Mouse (Mus musculus) kidney, postnatal 10 days (tissue): ENCODE results near the gene Eci1.

Experiments used
- DNase-seq: peaks from one replicate; pipeline ENCODE4 v3.0.0; 2021; ENCODE audit warnings: mixed read lengths

Gene Eci1

DNA sequence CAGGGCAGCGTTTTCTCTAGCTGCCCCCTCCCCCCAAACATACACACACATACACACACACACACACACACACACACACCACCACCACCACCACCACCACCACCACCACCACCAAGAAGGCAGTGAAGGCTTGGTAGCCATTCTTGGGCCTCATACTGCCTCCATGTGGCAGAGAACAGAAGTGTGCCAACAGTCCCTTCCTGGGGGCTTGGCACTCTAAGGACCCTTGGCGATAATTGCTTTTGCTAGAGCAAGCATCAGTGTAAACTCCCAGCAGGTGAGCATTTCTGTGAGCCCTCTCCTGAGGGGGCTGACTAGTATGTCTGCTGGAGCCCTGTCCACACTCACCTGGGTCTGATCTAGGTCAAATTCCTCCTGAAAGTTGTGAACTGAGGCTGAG, 14.7 kb downstream of the Eci1 start:
- no peak for DNase-seq

DNA sequence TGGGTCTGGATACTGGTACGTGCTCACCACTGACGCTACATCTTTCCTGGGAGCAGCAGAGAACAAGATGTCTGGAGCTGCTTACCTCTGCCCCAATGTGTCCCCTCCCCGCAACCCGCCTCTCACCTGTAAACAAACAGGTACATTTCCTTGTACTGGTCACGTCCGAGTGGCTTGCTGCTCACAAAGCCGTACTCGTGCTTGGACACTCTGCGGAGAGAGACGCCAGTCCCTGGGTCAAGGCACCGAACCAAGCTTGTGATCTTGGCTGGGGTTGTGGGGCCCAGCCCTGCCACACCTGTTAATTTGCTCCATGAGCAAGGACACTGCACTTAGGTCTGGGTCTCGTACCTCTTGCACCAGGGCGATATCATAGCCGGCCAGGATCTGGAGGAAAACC, 15.7 kb downstream of the Eci1 start:
- no peak for DNase-seq

DNA sequence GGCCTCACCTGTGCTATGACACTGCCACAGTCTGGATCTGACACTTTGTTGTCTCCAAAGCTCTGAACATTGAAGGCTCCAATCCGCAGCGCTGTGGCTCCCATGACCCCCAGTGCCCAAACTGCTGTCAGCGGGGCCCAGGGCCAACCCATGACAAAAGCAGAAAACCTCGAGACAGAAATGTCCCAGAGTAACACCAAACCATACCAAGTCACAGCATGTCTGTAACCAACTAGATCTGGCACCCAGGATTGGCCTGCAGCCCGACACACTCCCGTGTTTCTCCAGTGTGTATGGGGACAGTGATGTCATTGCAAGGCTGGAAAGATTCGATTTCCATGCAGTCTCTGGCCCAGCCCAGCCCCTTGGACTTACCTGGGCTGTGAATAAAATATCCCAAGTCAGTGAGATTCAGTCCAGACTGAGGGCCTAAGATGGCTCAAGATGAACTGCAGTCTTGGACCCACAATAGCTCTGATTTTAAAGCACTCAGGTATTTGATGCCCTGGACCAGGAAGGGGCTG, 16.3 kb downstream of the Eci1 start, which contains the start of gene Dnase1l2:
TSS of gene Dnase1l2 (minus strand) at position 474 of the 524 bp plus-strand sequence.
- DNase-seq = no peak

DNA sequence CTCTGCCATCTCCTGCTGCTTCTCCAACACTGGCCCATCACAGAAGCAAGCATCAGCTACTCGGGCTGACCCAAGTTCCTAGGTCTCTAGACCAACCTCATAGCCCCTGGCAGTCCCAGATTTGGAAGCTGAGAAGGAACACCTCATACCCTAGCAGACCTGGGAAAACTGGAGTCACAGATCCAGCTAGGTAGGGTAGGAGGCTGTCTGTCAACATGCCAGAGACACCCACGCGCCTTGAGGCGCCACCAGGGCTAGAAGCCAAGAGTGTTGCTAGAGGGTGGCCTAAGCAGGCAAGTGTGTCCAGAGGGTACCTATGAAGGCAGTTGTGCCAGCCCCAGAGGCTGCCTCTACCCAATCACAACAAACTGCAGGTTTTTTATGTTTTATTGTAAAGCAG, 17.0 kb downstream of the Eci1 start:
- peak; percentile 48 for DNase-seq

DNA sequence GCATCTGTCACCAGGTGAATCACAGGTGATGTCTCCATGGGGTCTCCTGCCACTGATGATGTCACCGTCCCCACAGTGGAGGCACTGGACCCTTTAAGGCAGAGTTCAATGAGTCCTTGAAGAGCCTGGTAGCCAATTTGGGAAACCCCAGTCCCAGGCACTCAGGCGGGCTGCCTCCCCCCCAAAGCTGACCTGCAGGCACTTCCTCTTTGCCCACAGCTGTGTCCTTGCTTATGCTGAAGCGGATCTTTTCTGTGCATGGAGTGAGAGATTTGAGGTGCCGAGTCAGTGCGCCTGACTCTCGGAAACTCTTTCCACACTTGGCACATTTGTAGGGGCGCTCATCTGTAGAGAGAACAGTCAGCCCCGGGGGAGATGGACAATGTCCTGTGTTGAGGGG, 20.1 kb downstream of the Eci1 start:
- no peak for DNase-seq

DNA sequence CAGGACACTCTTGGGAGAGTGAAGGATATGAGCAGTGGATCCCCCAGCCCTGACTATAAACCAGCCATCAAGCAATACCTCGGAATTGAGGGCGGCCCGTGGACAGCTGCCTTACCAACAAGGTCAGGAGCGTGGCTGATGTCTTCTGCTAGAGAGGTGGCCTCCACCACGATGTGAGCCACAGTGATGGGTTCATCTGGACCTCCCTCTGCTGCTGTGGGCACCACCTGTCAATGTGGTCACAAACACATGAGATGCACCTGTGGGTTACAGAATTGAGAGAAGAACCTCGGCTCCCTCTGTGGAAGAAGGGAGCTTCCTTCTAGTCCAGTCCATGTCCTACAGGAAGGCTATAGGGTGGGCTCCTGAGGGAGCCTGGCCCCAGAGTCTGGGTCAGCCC, 23.1 kb downstream of the Eci1 start:
- DNase-seq = no peak

DNA sequence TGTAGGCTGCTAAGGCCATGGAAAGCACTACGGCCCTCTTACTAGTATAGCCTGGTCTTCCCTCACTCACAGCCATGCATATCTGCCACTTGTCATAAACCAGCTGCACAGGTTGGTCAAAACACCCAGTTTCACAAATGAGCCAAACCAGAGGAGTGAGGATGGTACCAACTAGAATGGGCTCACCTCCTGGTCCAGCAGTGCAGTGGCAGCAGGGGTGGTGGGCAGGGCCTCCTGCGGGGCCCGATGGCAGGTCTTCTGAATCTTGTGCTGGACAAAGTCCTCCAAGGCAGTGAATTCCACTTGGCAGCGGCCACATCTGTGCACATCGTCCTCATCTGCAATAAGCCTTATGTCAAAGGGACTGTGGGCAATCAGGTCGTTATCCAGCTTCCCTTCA, 24.8 kb downstream of the Eci1 start:
- DNase-seq = no peak

DNA sequence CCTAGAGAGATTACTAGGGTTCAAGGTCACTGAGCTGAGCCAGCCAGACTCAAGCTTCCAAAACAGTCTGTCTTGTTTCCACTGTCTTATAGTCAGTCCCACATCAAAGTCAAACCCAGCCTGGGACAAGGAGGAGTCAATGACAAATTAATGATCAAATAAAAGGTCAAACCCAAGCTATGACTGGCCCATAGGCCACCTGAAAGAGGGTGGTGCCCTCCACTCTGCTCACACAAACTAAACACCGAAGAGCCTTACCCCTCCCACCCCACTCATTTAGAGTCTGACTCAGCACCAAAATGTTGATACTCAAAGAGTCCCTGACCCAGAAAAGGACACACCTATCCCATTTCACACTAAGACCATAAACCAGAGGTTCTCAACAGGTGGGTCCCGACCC, 26.9 kb downstream of the Eci1 start:
- DNase-seq = no peak

DNA sequence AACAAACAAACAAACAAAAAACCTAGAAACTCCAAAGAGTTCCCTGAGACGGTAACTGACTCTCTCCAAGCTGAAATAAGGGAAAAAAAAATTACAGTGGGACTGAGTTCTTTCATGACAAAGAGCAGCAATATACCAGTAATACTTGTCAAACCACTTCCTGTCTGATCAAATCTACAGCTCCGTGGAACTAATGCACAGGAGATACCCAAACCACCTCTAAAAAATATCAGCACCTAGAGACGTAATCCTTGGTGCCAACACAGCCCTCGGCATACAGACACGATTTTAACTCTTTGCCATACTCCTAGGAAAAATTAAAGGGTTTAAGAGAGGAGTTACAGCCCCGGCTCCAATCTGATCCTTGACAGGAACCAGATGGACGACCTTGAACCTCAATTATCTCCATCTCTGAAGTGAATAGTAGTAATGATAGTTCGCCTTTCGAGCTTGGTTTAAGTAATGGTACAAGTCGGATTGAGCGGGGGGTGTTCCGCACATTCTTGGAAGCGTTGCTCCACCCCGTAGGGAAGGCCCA, 27.8 kb downstream of the Eci1 start:
- no peak for DNase-seq

DNA sequence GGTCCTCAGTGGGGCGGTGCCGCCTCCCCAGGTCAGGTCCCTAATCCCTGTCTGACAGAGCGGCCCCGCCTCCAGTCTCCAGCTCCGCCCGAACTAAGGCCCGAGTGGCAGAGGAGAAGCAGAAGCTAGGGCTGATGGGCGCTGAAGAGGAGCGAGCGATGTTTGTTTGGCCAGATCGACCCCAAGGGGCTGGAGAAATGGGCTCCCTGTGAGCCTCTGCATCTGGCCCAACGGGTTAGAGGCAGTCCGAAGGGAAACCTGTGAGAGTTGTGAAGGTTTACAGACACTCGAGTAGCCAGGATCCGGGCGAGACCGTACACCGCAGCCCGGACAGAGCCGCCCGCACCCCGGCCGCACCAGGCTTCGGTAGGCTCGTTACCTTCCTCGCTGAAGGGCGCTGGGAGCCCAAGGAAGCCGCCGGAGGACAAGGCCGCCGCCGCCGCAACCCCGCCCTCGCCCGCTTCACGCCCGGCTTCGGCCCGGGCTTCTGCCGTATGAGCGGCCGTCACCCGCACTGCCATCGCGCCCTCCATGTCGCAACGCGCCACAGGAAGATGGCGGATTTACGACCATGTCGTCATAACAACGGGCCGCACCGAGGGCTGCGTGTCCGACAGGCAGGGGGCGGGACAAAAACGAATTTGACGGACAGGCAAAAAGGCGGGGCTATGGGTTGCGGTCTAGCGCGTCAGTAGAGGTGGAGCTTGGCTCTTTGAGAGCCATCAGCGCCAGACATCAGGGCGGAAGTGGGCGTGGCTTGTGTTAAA, 28.5 kb downstream of the Eci1 start:
- DNase-seq = peak; percentile 100

DNA sequence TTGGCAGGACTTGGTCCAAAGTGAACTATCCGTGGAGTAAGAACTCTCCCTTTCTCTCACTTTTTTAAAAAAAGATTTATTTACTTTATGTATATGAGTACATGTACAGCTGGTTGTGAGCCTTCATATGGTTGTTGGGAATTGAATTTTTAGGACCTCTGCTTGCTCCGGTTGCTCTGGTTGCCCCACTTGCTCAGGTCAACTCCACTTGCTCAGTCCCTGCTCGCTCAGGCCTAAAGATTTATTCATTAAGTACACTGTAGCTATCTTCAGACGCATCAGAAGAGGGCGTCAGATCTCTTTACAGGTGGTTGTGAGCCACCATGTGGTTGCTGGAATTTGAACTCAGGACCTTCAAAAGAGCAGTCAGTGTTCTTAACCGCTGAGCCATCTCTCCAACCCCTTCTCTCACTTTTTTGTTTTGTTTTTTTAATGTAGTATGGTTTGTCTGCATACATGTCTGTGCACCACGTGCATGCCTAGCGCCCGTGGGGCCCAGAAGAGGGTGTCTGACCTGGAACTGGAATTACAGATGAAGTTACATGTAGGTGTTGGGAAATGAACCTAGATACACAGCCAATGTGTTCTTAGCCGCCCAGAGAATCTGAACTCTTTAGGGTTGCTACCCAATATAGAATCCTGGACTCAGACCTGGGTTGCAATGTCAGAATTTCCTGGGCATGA, 29.2 kb downstream of the Eci1 start:
- peak; percentile 19 for DNase-seq

DNA sequence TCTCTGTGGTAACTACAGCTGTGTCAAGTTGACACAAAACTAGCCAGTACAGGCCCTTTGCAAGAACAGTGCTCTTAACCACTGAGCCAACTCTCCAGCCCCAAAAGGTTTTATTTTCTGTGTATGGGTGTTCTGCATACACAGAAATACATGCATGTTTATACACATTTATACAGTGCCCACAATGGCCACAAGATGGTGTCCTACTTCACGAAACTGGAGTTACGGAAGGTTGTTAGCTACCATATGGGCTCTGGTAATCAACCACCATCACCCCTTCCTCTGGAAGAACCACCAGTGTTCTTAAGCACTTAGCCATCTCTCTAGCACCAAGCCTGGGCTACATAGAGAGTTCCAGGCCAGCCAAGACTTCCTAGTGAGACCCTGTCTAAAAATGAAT, 35.1 kb downstream of the Eci1 start:
- DNase-seq = peak; percentile 44

DNA sequence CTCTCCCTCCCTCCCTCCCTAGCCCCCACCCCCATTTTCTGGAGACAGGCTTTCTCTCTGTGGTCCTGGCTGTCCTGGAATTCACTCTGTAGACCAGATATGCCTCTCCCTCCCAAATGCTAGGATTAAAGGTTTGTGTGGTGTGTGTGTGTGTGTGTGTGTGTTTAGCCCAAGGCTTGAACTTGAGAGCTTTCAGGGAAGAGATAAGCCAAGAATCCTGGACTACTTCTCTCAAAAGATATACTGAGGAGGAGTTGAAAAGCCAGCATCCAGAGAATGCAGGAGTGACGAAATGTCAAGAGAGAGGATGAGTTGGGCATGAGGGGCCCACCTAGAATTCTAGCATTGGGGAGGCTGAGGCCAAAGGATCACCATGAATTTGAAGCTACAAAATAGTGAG, 36.5 kb downstream of the Eci1 start:
- no peak for DNase-seq

DNA sequence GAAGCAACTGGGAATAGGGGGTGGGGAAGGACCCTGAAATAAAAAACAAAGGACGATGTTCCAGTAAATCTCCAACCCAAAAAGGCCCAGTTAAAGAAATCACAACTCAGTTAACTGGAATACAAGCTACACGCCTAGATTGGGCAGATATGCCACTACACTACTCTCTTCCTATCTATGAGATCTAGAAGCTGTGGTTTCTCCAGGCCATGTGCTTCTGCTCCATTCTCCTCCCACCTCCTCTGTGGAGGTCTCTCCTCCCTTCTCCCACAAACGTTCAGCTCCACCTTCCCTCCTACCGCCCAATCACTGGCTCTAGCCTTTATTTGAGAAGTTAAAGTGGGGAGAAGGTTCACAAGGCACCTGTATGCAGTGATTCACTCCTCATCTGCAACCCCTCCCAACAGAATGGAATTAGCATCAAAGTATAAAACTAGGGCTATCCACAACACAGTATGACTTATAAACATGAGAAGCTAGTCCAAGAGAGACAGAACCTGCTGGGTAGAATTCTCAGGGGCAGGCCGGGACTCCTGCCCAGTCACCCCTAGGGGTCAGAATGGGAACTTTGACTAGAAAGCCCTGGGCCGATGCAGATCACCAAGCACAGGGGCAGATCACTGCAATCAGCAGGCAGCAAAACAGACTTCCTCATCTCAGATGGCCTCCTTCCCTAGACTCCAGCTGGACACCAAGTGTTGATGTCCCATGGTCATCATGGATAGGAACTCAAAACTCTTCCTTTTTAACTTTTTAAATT, 37.1 kb downstream of the Eci1 start:
- DNase-seq = peak; percentile 24

DNA sequence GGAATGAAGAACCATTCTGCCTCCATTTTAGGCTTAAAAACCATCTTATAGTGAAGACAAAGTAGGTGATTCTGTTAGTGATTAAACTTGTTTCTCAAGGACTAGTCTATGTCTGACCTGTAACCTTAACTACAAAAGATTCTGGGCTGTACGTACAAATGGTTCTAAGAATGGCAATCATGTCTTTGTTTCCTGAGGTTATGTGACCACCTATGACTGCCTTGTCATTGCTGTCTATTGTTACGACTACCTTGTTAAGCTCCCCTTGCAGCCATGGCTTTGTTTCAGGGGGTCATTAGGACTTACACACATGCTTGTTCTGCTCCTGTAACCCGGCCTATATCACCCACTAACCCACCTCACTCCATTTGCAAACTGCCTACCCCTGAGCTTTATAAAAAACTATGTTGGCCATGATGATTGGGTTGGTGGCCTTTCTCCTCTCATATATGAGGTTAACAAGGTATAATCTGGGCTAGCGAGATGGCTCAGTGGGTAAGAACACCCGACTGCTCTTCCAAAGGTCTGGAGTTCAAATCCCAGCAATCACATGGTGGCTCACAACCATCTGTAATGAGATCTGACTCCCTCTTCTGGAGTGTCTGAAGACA, 42.3 kb downstream of the Eci1 start:
- no peak for DNase-seq

DNA sequence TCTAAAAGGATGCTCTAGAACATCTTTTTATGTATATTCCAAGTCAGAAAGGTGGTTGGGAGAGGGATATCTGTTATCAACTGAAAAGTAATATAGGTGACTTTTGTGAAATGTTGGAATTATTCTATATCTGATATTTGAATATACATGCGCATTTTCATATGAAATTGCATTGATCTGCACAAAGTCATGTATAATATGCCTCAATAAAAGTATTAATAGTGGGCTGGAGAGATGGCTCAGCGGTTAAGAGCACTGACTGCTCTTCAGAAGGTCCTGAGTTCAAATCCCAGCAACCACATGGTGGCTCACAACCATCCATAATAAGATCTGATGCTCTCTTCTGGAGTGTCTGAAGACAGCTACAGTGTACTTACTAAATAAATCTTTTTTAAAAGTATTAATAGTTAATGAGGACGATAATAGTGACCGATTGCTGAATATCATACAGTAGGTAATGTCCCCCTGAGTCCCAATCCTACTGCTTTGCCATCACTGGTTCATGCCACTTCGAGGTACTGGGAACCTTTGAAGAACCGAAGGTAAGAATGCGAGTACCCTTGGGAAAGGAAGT, 43.0 kb downstream of the Eci1 start:
- no peak for DNase-seq

DNA sequence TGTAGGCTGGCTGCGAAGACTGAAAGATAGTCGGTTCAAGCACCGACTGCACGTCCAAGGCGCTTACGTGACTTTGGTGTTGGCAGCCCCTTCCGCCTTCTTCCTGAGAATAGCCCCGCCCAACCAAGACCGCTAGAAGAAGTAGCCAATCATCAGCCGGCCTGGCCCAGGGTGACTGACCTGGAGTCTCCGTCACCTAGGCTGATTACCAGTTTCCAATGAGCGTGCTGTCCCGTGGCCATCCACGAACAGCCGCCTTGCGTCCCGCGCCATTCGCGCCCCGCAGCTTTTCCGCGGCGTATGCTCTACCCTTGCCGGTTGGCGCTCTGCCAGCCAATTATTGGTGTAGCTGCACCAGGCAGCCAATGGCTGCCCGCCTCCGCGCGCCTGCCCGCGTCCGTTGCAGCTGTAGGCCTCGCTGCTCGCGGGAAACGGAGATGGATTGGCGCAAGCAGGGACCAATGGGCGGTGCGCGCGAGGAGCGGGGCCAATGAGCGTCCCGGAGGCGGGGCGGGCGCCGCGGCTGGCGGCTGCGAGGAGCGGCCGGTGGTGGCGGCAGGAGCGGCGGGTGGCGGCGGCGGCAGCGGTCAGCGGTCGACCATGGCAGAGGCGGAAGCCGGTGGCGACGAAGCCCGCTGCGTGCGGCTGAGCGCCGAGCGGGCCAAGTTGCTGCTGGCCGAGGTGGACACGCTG, 43.6 kb downstream of the Eci1 start, which contains the start of the genes E4f1 and Pgp:
TSS of gene E4f1 (minus strand) at position 404 of the 693 bp plus-strand sequence.
TSS of gene Pgp (plus strand) at position 483 of the 693 bp plus-strand sequence.
- DNase-seq = peak; percentile 99

DNA sequence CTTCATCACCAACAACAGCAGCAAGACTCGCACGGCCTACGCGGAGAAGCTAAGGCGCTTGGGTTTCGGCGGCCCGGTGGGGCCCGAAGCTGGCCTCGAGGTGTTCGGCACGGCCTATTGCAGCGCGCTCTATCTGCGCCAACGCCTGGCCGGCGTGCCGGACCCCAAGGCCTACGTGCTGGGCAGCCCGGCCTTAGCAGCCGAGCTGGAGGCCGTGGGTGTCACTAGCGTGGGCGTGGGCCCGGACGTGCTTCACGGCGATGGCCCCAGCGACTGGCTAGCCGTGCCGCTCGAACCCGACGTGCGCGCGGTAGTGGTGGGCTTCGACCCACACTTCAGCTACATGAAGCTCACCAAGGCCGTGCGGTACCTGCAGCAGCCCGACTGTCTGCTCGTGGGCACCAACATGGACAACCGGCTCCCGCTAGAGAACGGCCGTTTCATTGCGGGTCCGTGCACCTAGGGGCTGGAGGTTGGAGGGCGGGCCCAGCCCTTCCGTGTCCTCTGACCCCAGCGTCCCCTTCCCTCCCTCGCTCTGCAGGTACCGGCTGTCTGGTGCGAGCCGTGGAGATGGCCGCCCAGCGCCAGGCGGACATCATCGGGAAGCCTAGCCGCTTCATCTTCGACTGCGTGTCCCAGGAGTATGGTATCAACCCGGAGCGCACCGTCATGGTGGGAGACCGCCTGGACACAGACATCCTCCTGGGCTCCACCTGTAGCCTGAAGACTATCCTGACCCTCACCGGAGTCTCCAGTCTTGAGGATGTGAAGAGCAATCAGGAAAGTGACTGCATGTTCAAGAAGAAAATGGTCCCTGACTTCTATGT, 44.5 kb downstream of the Eci1 start:
- DNase-seq = peak; percentile 64

DNA sequence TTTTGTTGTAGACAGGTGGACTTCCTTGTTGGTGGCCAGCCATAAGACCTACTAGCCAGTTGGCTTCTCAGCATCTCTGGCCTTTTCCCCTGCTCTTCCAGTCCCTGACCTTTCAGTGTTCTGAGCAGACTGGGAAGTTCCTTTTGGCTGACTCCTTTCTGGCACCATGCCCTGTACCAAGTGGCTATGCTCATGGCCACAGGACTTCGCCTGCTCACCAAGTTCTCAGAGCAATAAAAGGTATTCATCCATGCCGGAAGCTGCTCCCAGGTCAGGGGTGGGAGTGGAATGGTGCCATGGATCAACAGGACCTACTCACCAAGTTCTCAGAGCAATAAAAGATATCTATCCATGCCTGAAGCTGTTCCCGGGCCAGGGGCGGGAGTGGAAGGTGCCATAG, 46.1 kb downstream of the Eci1 start:
- peak; percentile 86 for DNase-seq

DNA sequence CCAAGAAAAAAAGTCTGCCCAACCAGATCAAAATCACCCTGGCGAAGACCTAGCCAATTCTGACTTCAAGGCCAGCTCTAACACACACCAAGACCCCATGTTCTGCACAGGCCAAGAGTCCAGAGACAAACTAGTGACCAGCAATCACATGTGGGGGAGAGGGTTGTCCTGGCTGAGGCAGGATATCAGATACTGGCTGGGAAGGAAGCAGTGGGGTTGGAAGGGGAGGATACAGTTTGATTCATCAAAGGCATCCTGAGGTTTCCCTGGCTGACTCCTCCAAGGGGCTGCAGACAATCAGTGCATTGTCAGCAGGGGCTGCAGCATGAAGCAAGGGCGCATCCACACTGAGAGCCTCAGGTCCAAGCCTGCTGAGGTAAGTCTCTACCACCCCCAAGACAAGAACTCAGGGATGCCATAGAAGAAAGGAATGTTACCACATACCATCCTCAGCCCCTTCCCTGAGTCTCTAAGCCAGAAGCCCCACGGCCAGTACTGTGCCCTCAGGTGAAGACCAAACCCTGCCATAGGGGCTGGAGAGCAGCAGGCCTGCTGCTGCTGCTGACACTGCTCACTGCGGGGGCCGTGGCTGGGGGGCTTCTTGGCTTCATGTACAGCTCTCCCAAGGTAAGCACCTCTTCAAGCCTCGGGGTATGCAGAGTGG, 47.3 kb downstream of the Eci1 start, which contains the start of gene Bricd5:
TSS of gene Bricd5 (plus strand) at position 273 of the 664 bp plus-strand sequence.
- no peak for DNase-seq
